Mouse (Mus musculus): Measurements from ENCODE around the gene Vsig10.
A peak's percentile ranks its signal among the peaks of the same experiment; 100 is the strongest.
"Not testable (repeated sequence)": the region's sequence is repeated elsewhere in the genome, so short reads cannot be mapped to it uniquely, and the experiment has no call there.

Gene Vsig10

DNA sequence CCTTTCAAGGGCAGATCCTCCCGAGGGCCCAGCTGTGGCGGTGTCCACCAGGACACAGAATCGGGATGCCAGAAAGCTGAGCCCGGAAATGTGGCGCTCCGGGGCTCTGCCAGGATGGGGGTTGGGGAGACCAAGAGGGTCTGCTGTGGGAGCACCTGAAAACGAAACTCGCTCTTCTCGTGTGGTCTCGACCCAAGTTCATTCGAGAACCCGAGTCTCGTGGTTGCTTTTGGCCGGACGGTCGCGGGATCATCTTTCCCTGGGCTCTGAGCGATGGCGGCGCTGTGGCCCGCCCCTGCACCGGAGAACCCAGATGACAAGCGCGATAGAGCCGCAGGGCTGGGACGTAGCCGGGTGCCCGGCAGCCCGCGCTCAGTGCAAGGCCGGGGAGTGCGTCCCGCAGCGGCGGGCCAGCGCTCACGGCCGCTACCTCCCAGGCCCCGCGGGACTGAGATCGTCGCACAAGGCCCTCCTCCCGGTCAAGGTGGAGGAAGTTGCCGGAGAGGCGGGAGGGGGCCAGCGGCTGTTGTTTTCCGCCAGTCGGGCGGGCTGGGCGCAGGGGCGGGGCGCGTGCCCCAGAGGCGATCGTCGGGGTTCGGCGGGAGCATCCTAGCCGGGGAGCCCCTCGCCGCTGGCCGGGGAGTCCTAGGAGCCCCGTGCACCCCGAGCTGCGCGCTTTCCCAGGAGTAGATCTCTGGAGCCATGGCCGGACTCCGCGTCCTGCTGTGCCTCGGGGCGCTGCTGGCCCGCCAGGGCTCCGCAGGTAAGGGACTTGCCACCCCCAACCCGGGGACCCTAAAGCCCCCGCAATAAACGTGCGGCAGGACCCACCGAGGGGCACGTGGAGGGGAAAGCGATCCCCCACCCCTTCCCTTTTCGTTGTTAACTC, at the start of gene Vsig10:
Gene Vsig10 (plus strand): TSS at position 343 of the 889 bp plus-strand sequence.
- DNase-seq: peak; percentile 25

DNA sequence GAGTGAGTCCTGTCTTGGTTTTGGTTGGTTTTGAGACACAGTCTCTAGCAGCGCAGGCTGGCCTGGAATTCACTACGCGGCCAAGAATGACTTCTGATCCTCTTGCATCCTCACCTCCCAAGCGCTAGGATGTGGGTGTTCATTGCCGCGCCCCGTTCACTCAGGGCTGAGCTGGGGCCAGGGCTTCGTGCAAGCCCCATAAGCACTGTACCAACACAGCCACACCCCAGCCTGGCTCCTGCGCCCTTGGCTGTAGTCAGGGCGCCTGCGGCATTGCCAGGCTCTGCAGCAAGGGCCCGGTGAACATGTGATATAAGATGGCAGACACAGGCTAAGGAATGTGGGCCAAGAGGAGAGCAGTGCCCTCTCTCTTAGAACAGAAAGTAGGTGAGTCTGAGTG, 49.5 kb upstream of the Vsig10 start:
- DNase-seq: no peak

DNA sequence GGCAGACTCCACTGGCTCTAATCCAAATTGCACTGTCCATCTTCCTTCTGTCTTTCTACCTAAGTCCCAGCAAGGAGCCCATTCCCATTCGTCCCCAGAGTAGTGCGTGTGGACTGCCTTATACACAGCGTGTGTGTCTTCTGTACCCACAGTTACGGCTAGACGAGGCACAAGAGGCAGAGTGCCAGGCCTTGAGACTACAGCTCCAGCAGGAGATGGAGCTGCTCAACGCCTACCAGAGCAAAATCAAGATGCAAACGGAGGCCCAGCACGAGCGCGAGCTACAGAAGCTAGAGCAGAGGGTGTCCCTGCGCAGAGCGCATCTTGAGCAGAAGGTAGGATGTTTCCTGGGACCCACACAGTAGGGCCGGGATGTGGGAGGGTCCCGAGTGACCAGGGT, 46.9 kb upstream of the Vsig10 start:
- DNase-seq: peak; percentile 73

DNA sequence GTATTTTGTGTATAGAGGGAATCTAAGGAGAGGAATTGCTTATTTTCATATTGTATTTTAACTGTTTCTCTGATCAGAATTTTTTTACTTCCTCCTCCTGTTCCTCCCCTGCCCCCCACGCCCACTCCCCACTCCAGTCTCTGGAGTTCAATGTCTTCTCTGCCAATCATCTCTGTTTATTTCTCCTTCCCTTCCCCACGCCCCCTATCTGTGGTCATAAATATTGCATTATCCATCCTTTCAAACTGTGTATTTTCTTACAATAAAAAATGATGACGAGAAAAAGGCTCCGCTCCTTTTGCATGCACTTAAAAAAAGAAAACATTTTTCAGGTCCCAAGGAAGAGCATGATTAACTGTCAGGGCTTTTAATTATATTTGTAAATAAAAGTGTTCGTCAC, 44.1 kb upstream of the Vsig10 start:
- no peak for DNase-seq

DNA sequence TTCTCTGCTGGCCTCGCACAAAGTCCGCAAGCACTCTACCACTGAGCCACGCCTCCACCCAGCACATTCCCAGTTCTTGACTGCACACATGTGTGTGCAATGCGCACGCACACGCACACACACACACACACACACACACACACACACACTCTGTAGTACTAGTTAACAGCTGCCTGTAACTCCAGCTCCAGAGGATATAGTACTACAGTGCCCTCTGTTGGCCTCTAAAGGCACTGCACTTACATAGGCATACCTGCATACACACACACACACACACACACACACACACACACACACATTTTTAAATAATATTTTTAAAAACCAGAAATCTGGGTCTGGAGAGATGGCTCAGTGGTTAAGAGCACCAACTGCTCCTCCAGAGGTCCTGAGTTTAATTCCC, 41.1 kb upstream of the Vsig10 start:
- DNase-seq: no peak

DNA sequence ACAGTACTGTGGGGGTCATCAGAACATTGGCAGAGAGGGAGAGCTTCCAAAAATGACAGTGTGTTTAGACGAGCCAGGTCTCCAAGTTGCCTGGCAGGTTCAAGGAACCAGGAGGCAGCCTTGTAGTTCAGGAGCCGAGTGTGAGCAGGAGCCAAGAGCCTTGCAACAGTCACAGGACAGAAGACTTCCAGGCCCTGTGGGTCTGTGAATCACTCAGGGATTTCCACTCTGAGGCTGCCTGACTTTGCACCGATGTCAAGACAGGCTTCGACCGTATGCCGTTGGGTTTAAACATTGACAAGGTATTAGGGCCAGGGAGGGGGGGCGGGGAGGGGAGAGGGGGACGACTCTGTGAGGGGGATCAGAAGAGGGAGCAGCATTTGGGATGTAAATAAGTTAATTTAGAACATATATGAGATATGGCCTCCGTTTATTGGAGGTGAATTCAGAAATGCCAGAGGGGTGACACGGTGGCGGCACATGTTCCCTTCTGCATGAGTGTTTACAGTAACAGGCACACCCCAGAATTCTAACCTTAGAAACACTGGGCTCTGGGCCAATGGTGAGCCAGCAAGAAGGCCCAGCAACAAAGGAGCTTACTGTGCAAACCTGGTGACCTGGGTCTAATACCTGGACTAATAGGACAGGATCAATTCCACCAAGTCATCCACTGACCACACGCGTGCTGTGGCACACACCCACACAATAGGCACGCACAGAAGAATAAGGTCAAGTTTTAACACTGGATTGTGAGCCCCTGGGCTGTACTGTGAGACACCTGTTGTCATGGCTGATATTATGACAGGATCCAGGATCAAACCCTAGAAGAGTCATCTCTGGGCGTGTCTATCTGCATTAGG, 39.8 kb upstream of the Vsig10 start:
- DNase-seq: no peak

DNA sequence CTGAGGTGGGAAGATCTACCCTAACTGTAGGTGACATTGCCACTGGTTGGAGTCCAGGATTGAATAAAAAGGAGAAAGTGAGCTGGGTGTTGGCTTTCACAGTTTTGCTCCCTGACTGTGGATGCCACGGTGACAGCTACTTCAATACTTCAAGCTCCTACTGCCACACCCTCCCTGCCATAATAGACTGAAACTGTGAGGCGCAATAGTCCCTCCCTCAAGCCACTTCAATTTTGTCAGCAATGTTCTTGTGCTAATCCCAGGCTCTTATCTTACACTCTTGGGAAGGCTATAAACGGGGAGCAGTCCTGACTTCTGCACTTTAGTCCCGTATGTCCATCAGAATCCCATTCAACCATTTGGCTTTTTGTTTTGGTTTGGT, 39.2 kb upstream of the Vsig10 start:
- no peak for DNase-seq

DNA sequence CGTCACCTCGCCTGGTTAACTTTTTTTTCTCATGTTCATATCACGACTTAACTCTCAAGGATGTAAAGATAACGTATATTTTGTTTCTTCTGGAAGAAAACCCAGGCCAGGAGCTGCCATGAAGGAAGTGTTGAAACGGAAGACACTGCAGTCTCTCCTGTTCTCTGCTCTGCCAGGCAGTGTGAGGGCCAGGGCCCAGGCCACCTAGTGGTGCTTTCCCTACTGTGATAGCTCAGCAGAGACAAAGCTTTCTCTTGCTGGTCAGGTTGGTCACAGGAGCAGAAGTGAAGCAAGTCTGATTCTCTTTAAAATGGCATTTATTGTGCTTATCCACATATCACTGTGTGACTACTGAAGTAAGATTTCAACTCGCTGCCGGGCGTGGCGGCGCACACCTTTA, 37.3 kb upstream of the Vsig10 start:
- no peak for DNase-seq

DNA sequence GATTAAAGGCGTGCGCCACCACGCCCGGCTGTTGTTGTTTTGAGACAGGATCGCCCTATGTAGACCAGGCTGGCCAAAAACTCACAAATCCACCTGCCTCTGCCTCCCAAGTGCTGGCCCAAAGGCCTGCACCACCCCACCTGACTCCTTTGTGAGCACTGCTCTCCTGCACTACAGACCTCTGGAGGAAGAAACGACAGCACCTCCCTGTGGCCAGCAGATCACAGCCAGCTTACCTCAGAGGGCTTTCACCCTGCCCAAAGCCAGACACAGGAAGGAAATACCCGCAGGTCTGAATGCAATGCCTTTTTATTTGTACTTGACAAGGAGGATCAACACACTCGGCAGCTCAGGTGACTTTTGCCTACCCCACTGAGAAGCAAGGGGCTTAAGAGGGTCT, 36.5 kb upstream of the Vsig10 start:
- DNase-seq: no peak

DNA sequence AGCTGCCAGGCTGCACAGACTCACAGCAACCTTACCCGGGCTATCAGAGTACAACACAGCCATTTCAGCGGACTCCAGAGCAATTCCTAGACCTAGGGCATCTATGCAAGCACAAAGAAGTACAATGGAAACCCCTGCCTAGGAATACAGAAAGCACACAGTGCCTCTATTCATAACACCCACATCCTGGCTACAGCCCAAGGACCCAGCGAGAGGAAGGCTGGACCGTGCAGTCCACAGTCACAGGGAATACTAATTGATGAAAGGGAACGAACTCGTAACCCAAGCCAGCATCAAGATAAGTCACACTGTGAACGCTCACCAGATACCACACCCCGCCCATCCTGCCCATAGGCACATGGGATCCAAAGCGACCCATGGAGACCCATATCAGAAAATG, 34.9 kb upstream of the Vsig10 start:
- DNase-seq: no peak

DNA sequence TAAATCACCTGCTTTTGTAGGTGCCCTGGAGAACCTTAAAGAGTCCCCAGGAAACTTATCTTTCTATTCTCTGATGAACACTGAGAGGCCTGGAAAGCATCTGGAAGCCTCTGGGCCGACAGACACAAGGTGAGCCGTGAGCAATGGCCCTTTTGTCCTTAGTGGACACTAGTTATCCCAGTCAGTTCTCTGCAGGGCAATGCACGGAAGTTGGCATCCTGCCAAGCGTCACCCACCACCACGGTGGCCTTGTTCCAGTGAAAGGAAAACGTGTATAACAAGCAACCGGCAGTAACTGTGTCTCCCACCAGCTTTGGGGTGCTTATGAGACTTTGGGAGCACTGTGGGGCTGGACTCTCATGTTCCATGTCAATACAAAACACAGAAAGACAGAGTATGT, 34.2 kb upstream of the Vsig10 start:
- DNase-seq: no peak

DNA sequence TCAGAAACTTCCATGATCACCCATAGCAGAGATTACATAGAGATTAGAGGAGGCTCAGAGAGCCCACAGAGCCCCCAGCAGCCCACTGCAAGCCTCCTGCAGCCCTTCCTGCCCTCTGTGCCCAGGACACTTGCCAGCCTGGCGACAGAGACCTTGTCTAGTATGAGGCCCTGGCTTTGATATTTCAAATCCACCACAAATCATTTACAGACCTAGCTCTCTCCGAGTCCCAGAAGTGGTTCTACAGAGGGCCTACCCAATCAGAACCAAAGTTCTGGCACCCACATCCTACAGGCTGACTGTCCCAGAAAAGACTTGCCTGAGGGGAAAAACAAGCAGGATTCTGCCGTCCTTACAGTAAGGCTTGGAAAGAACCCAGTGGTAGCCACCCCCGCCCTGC, 33.6 kb upstream of the Vsig10 start:
- no peak for DNase-seq

DNA sequence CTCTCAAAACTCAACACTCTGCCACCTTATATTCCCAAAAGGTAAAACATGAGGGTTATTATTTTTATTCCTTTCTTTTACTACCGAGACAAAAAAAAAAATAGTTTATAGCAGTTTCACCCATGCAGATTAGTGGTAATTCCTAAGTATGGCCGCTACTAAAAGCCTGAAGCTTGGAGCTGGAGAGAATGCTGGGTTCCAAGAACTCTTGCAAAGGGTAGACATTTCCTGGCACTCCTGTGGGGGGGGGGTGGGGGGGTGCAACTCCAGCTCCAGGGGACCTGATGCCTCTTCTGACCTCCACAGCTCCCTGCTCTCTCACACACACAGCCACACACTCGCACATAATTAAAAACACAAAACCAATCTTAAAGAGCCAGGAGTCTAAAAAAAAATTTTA, 32.6 kb upstream of the Vsig10 start:
- no peak for DNase-seq

DNA sequence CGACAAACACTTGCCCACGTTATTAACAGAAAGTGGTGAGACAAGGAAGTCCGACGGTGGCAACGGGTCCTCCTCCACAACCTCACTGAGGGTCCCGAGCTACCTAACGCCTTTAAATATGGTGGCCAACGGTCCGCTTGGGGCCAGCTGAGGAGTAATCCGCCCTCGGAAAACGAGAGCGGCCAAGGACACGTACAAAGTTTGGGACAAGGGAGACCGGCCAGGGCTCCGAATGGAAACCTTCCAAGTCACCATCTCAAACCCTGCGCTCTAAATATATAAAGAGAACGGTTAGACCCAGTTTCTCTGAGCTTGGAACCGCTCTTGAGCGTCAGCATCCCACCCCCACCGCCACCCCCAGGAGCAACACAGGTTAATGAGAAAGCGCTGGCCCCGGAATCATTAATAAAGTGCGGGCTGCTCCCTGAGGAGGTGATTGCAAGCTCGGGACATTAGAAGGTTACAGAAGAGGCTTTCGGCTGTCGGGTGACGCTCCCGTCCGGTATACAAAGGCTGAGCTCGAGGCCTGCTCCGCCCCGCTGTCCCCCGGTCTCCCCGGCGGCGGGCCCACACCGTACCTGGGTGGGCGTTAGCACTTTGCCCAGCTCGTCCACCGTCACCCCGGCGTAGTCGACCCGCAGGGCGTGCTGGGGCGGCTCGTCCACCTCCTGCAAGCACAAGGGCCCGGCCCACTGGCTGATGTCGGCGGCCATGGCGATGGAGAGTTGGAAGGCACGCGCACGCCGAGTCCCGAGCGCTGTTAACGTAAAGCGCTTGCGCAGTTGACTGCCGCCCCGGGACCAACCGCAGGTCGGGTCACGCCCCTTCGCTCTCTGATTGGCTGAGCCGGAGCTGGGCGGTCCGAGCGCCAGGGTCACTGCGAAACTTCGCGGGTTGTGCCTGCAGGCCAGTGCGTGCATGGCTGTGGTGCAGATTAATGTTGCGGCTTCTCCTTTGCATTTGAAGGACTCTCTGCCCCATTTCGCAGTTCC, 31.8 kb upstream of the Vsig10 start, which contains the start of gene Pebp1:
Gene Pebp1 (minus strand): TSS at position 795 of the 992 bp plus-strand sequence.
- peak; percentile 95 for DNase-seq

DNA sequence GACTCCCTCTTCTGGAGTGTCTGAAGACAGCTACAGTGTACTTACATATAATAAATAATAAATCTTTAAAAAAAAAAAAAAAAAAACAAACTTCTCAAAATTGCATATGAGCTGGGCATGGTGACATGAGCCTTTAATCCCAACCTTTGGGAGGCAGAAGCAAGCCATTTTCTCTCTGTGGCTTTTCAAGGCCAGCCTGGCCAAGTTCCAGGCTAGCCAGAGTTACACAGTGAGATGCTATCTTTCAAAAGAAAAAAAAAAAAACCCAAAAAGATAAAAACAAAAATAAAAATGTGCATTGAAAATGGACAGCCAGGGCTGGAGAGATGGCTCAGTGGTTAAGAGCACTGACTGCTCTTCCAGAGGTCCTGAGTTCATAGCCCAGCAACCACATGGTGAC, 29.2 kb upstream of the Vsig10 start:
- DNase-seq: no peak

DNA sequence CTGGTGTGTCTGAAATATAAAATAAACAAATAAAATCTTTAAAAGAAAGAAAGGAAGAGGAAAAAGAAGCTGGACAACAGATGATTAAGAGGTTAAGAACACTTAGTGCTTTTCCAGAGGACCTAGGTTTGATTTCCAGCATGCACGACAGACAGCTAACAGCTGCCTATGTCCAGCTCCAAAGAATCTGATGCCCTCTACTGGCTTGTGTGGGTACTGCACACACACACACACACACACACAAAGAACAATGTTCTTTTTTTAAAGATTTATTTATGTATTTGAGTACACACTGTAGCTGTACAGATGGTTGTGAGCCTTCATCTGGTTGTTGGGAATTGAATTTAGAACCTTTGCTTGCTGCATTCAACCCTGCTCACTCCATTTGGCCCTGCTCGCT, 28.8 kb upstream of the Vsig10 start:
- no peak for DNase-seq

DNA sequence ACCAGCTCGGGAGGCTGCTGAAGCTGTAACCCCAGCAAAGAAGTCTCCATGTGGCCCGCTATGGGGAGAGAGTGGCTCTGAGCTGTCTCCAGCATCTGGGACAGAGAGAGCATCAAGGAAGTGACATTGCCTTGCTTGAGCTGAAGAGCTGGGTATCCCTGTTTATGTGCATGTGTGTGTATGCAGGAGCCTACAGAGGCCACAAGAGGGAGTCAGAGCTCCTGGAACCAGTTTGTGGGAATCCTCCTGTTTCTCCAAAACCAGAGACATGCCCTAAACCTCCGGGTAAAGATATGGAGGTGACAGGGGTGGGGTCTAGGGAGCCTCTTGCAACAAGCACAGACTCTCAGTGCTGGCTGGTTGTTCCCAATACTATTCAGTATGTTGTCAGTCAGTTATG, 27.6 kb upstream of the Vsig10 start:
- no peak for DNase-seq

DNA sequence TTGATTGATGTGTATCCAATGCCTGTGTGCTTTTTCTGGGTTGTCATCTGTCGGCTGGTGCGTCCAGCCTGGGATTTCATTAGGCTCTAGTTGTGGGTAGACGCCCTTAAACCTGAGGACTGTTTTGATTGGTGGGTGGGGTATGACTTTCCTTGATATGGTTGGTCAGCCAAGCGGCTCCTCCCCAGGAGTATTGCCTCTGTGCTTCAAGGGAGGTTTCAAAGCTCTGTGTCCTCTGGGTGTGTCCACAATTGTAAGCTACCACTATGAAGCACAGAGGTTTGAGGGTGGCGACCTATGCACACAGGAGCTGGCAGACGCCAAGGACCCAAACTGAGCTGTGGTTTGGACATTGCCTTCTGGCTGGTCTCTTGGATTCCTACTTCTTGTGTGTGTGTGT, 26.3 kb upstream of the Vsig10 start:
- no peak for DNase-seq

DNA sequence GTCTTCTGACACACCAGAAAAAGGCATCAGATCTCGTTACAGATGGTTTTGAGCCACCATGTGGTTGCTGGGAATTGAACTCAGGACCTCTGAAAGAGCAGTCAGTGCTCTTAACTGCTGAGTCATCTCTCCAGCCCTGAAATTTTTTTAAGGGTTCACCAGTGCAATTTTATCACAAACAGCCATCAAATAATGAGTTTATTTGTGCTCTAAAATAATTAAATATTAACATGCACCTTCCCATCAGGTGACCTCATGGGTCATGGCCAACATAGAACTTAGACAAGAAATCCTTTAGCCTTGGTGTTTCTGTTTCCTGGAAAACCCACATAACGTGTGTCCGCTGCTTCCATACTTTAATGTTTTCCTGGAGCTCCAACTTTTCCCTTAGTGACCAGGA, 25.1 kb upstream of the Vsig10 start:
- not testable (repeated sequence) for DNase-seq

DNA sequence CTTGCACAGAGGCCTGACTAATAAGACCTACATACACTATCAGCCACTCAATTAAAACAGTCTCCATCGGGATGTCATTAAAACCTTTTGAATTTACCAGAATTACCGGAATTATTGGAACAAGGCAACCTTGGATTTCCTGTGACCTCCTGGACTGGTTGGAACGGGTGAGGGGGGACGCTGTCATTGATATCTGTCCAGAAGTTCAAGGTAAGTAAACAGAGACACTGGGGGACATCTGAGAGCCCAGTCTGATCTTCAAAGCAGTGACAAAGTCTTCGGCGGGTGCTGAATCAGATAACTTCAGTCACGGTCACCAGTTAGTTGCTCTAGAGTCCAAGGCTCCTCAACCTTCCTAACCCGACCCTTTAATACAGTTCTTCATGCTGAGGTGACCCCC, 23.9 kb upstream of the Vsig10 start:
- no peak for DNase-seq

DNA sequence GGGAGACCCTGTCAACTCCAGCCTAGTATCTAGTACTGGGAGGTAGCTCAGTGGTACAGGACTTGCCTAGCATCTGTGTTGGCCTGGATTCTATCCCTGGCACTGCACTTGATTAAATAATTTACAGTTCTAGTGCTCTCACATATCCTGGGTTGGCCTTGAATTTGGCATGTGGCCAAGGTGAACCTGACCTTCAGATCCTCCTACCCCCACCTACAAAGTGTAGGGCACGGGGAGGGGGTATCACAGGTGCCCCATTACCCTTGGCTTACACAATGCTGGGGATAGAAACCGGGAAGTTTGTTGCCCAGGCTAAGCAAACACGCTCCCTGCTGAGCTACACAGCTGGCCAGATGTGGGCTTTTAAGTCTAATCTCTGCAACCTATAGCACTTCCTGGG, 16.0 kb upstream of the Vsig10 start:
- DNase-seq: no peak

DNA sequence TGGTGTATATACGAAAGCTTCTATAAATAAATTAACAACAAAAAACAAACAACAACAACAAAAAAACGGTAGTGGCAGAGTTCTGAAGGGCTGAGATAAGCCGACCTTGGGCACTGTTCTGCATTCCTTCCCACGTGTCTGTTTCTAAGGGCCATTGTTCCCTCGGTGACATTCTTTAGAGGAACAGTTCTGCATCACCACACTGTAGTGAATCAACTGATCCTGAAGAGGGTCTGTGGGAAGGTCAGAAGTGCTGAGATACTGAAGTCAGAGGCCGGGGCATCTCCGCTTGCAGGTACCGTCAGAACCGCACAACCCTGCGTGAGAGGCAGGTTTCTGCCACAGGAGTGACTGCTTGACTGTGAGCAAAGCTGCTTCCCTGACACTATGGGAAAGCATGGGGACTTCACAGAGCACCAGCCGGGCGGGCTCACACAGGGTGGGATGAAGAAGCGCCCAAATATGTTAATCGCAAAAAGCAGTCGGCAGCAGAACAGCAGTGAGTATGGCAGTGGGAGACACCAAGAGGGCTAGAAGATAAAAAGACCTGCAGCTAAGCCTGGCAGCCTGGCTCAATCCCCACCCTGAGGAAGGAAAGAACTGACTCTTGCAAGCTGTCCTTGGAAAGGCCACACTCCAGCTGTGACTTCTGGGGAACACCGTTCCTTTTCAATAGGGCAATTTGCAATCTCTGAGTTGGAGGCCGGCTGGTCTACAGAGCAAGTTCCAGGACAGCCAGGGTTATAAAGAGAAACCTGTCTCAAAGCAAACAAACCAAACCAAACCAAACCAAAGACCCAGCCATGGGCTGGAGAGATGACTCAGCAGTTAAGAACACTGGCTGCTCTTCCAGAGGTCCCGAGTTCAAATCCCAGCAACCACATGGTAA, 14.9 kb upstream of the Vsig10 start:
- no peak for DNase-seq
